Mouse (Mus musculus) limb, embryonic 11.5 days (tissue): ENCODE results near the gene Rhot1. TPM values are rescaled to one million over a fixed set of nuclear protein-coding genes. Genes with fewer than 3 reads are reported as not detected.
A peak's percentile ranks its signal among the peaks of the same experiment; 100 is the strongest.
"Not testable (repeated sequence)": the region's sequence is repeated elsewhere in the genome, so short reads cannot be mapped to it uniquely, and the experiment has no call there.

Source experiments
- ATAC-seq: fragments of 200-750 bp; cut with Nextera tagmentation; 2 replicates; pipeline ENCODE4 v1.8.0; 2017; ENCODE audit warnings: low read depth; ENCODE audit not compliant: insufficient number of reproducible peaks, low FRiP score, low TSS enrichment
- DNase-seq: peaks from one replicate; pipeline ENCODE4 v3.0.0-alpha.2; 2015; ENCODE audit warnings: low spot score
- H3K27ac ChIP-seq: fragments of 300-500 bp; sonication (generic); replicated peaks from 2 replicates; pipeline ENCODE4 v1.5.1; 2014; ENCODE audit warnings: low read depth, mild to moderate bottlenecking, low read length
- H3K27me3 ChIP-seq: fragments of 300-500 bp; sonication (generic); 2 replicates; pipeline ENCODE4 v1.6.1; 2014; ENCODE audit warnings: mild to moderate bottlenecking, low read length, mixed read lengths; ENCODE audit not compliant: control insufficient read depth, insufficient read depth
- H3K36me3 ChIP-seq: fragments of 300-500 bp; sonication (generic); 2 replicates; pipeline ENCODE4 v1.6.1; 2014; ENCODE audit warnings: mild to moderate bottlenecking, low read length, moderate library complexity, mixed read lengths; ENCODE audit not compliant: control insufficient read depth, insufficient read depth
- H3K4me1 ChIP-seq: fragments of 300-500 bp; sonication (generic); 2 replicates; pipeline ENCODE4 v1.6.1; 2014; ENCODE audit warnings: low read length, mixed read lengths; ENCODE audit not compliant: control insufficient read depth, insufficient read depth
- H3K4me2 ChIP-seq: fragments of 300-500 bp; sonication (generic); 2 replicates; pipeline ENCODE4 v1.6.1; 2014; ENCODE audit warnings: low read depth, mild to moderate bottlenecking, moderate library complexity; ENCODE audit not compliant: severe bottlenecking
- H3K4me3 ChIP-seq: fragments of 300-500 bp; sonication (generic); 2 replicates; pipeline ENCODE4 v1.5.1; 2014; ENCODE audit warnings: low read depth, low read length
- H3K9ac ChIP-seq: fragments of 300-500 bp; sonication (generic); 2 replicates; pipeline ENCODE4 v1.6.1; 2014; ENCODE audit warnings: mild to moderate bottlenecking, low read length
- H3K9me3 ChIP-seq: fragments of 300-500 bp; sonication (generic); 2 replicates; pipeline ENCODE4 v1.6.1; 2016; ENCODE audit warnings: low read length; ENCODE audit not compliant: control insufficient read depth
- WGBS: fragments of 180-500 bp; shearing (Covaris S2); extraction: QIAGEN DNeasy Blood & Tissue Kit; methylation state at CpG from one replicate; pipeline ENCODE4 v1.1.7; 2014; 5-methylcytosine and 5-hydroxymethylcytosine counted together
- polyA plus RNA-seq: library from polyadenylated mRNA; unstranded; fragments of >200 nt; fragmentation: Nextera tagmentation; extraction: Ambion mirVana; gene quantifications from 2 replicates; pipeline ENCODE4 v1.2.1, GENCODE M21; 2014

Gene Rhot1
- polyA plus RNA-seq, 1 experiment from 2014 or later: 55.7 TPM

- no peaks in the 10 kb centered on the region for H3K36me3 ChIP-seq
- H3K9ac ChIP-seq: no peak overlapping the region
- 68% methylated on average over 4 of the region's 4 CpGs for WGBS
- no peak overlapping the region for H3K4me2 ChIP-seq
- H3K27me3 ChIP-seq: no peaks in the 10 kb centered on the region
- H3K4me1 ChIP-seq: no peaks in the 10 kb centered on the region
- H3K9me3 ChIP-seq: no peaks in the 10 kb centered on the region
- DNase-seq: no peak
- H3K27ac ChIP-seq: no peak overlapping the region
- no peak overlapping the region for H3K4me3 ChIP-seq
- no peak for ATAC-seq
Observed at GRCm38 (mm10) chr11:80171884-80172283, 36.9 kb upstream of the Rhot1 start.

GRCm38 (mm10) chr11:80173963-80174670 is 34.7 kb upstream of the Rhot1 start:
- no peak overlapping the region for H3K4me3 ChIP-seq
- H3K4me2 ChIP-seq: no peak overlapping the region
- H3K9ac ChIP-seq: no peak overlapping the region
- WGBS: 80% methylated on average over 11 of the region's 11 CpGs
- ATAC-seq (no peak), DNase-seq (no peak)
- H3K9me3 ChIP-seq: no peaks in the 10 kb centered on the region
- no peaks in the 10 kb centered on the region for H3K36me3 ChIP-seq
- no peaks in the 10 kb centered on the region for H3K27me3 ChIP-seq
- no peak overlapping the region for H3K27ac ChIP-seq
- H3K4me1 ChIP-seq: no peaks in the 10 kb centered on the region

DNA sequence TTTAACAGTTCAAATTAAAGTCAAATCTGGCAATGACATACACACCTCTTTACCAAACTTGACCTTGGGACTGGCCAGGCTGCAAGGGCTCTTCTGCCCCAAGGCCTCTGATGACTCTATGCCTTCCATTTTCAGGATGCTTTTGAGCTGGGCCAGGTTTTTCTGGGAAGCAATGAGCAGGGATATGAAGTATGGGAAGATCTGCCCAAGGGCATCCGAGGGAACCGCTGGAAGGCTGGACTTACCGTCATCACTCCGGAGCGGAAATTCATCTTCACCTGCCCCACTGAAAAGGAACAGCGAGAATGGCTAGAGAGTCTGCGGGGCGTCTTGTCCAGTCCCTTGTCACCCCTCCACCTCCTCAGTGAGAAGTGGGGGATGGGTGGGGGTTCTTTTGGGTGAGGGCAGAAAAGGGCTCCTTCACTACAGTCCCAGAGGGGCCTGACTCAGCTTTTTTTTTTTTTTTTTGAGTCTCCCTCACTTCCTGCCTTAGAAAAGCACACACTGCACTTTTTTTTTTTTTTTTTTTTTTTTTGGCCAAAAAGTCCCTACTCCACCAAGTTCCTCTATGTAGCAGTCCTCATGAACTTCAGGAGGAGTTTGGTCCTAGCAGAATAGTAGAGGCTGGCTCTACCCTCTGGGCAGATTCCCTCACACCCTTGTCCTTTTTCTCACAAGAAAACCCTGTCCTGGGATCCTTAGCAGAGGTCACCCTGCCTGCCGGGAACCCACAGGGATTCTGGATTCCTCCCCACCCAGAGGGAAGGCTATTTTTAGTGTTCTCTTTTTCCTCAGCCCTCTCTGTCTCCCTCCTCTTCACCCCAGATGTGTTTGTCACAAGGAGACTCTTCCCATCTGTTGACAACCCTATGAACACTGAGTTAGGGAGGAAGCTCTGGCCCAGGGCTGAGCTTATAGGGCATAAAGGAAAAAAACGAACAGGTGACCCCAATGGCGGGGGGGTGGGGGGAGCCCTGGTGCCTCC is 31.6 kb upstream of the Rhot1 start:
- 76% methylated on average over 11 of the region's 11 CpGs for WGBS
- ATAC-seq: no peak
- H3K9me3 ChIP-seq: no peaks in the 10 kb centered on the region
- DNase-seq: no peak
- H3K4me1 ChIP-seq: no peaks in the 10 kb centered on the region
- H3K27me3 ChIP-seq: no peaks in the 10 kb centered on the region
- H3K4me3 ChIP-seq: no peak overlapping the region
- H3K9ac ChIP-seq: no peak overlapping the region
- no peak overlapping the region for H3K27ac ChIP-seq
- no peak overlapping the region for H3K4me2 ChIP-seq
- no peaks in the 10 kb centered on the region for H3K36me3 ChIP-seq

GRCm38 (mm10) chr11:80178316-80178715 is 30.5 kb upstream of the Rhot1 start:
- Histone ChIP-seq H3K4me2 (no peak overlapping the region), H3K4me1 (no peaks in the 10 kb centered on the region), H3K9ac (no peak overlapping the region), H3K9me3 (no peaks in the 10 kb centered on the region), H3K27ac (no peak overlapping the region), H3K4me3 (no peak overlapping the region), H3K27me3 (no peaks in the 10 kb centered on the region), H3K36me3 (no peaks in the 10 kb centered on the region)
- WGBS: 84% methylated on average over 8 of the region's 8 CpGs
- no peak for ATAC-seq
- DNase-seq: no peak

DNA sequence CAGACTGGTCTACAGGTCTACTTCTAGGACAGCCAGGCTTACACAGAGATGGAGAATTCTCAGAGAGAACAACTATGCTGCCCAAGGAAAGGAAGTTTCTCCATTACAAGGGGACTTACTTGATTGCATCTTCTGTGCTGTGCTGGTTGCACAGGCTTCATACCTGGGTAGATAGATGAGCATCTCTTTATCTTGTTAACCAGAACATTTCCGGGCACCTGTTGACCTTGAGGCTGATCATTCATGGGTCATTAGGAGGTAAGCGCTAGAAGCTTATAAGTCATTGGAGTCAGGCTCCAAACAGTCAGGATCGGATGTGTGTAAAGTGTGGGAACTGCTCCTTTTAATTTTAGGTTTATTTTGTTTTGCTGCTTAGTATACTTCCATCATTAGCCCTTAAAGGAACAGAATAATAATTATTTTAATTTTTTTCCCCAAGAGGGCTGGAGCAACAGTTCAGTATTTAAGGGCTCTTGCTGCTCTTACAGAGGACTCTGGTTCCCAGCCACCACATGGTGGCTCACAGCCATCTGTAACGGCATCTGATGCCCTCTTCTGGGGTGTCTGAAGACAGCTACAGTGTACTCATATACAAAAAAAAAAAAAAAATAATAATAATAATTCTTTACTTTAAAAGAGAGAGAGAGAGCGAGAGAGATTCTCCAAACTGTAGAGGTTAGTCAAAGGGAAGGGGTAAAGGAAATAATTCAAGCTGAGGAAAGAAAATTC is 27.6 kb upstream of the Rhot1 start:
- Histone ChIP-seq H3K9ac (no peak overlapping the region), H3K4me3 (no peak overlapping the region), H3K27me3 (no peaks in the 10 kb centered on the region), H3K36me3 (no peaks in the 10 kb centered on the region), H3K4me2 (no peak overlapping the region), H3K9me3 (no peaks in the 10 kb centered on the region), H3K27ac (no peak overlapping the region), H3K4me1 (no peaks in the 10 kb centered on the region)
- WGBS: 71% methylated on average over 5 of the region's 5 CpGs
- no peak for DNase-seq
- ATAC-seq: no peak

- H3K36me3 ChIP-seq, H3K27me3 ChIP-seq, H3K4me1 ChIP-seq, DNase-seq, H3K9me3 ChIP-seq, ATAC-seq, H3K27ac ChIP-seq: not testable (repeated sequence)
- Histone ChIP-seq H3K4me2 (peak overlapping the region; percentile 64), H3K4me3 (peak overlapping the region; percentile 44), H3K9ac (peak overlapping the region; percentile 74)
- 43% methylated on average over 12 of the region's 12 CpGs for WGBS
Observed at GRCm38 (mm10) chr11:80183054-80183704, 25.6 kb upstream of the Rhot1 start.

GRCm38 (mm10) chr11:80183705-80184255 is 25.0 kb upstream of the Rhot1 start, which contains the start of gene Rnf135:
Rnf135 (plus strand) TSS chr11:80183851.
- Histone ChIP-seq H3K27me3 (no peaks in the 10 kb centered on the region), H3K9ac (peak within 1 kb of the TSS; percentile 74), H3K9me3 (no peaks in the 10 kb centered on the region), H3K4me2 (peak within 1 kb of the TSS; percentile 64), H3K4me3 (peak within 1 kb of the TSS; percentile 44), H3K4me1 (no peaks in the 10 kb centered on the region), H3K36me3 (no peaks in the 10 kb centered on the region), H3K27ac (no peak within 1 kb of the TSS; the same call in 1 of the 2 replicates)
- 2% methylated on average over 33 of the region's 33 CpGs for WGBS
- ATAC-seq (0 out of 2 replicates have a peak, but pooled peaks have one; percentile 62), DNase-seq (peak; percentile 81)
